Mouse (Mus musculus) G1E (cell line): Measurements from ENCODE around the gene Prdm16. TPM values are rescaled to one million over a fixed set of nuclear protein-coding genes. Genes with fewer than 3 reads are reported as not detected.
A peak's percentile ranks its signal among the peaks of the same experiment; 100 is the strongest.

Experiments
- ATAC-seq: 2 replicates; pipeline ENCODE4 v1.8.0; 2016; ENCODE audit warnings: mild to moderate bottlenecking; ENCODE audit not compliant: insufficient number of reproducible peaks, poor library complexity, low FRiP score, severe bottlenecking; ENCODE audit errors: extremely low read depth
- DNase-seq: peaks from one replicate; pipeline ENCODE4 v3.0.0; 2012; ENCODE audit warnings: low spot score
- H3K27me3 ChIP-seq: 2 replicates; pipeline ENCODE4 v1.6.1; 2012; ENCODE audit warnings: mild to moderate bottlenecking, low read length, inconsistent platforms; ENCODE audit not compliant: insufficient read depth
- H3K36me3 ChIP-seq: replicated peaks from 2 replicates; pipeline ENCODE3; 2012; ENCODE audit warnings: mild to moderate bottlenecking, inconsistent platforms
- H3K4me1 ChIP-seq: 2 replicates; pipeline ENCODE4 v1.6.1; 2012; ENCODE audit warnings: low read depth, low read length, inconsistent platforms, mixed read lengths; ENCODE audit not compliant: insufficient read depth
- H3K4me3 ChIP-seq: 2 replicates; pipeline ENCODE4 v1.5.1; 2012; ENCODE audit warnings: low read depth, mild to moderate bottlenecking, inconsistent platforms, low read length, moderate library complexity, mixed read lengths
- H3K9me3 ChIP-seq: replicated peaks from 2 replicates; pipeline ENCODE4 v1.6.1; 2012; ENCODE audit warnings: inconsistent platforms
- CTCF ChIP-seq: IDR thresholded peaks from 2 replicates; pipeline ENCODE4 v1.5.1; 2012; ENCODE audit warnings: low read depth, low read length, inconsistent platforms, mixed read lengths
- GATA1 ChIP-seq: IDR thresholded peaks from 2 replicates; pipeline ENCODE4 v1.6.1; 2012; ENCODE audit warnings: borderline replicate concordance, low read length, inconsistent platforms, mixed read lengths
- GATA2 ChIP-seq: IDR thresholded peaks from 2 replicates; pipeline ENCODE4 v1.6.1; 2012; ENCODE audit warnings: low read depth, low read length, inconsistent platforms, borderline replicate concordance
- POLR2AphosphoS5 ChIP-seq: IDR thresholded peaks from 2 replicates; pipeline ENCODE4 v1.6.1; 2012; ENCODE audit warnings: low read depth, low read length, inconsistent platforms; ENCODE audit not compliant: insufficient replicate concordance
- TAL1 ChIP-seq: conservative IDR thresholded peaks from 2 replicates; pipeline ENCODE4 v1.6.1; 2012; ENCODE audit warnings: low read depth, low read length, inconsistent platforms, mixed read lengths
- polyA plus RNA-seq: library from polyadenylated mRNA; stranded (reverse); fragments of >175 nt; gene quantifications from 2 replicates; pipeline ENCODE4 v1.2.3, GENCODE M21; 2012
- total RNA-seq, 2 experiments: library from RNA; stranded (forward) in 1 of 2; stranded (reverse) in 1 of 2; fragments of 200-1000 nt in 1 of 2; fragments of >200 nt in 1 of 2; fragmentation: Nextera tagmentation in 1 of 2; gene quantifications; 2 replicates each; pipeline ENCODE4 v1.2.3; 2014 to 2017

Gene Prdm16
- total and polyA plus RNA-seq, 3 experiments, result under 0.01 TPM; not detected in 2

DNA sequence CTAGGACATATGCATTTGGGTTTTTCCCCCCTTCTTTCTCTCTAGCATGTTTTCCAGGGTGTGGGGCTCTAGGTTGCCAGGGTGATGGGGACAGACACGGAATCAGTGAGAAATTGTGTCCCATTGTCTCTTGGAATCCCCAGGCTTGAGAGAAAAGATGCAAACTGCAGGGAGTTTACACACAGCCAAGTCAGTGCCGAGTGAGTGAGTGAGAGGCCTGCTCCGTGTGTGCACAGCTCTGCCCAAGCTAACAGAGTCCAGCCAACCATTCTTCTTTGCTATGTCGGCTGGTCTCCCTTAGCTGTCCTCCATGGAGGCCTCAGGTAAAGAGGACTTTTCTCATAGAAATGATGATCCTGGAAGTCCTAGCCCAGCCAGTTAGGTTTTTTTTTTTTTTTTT, 233.7 kb downstream of the Prdm16 start:
- H3K27me3 ChIP-seq, result no peaks in the 10 kb centered on the region
- DNase-seq (no peak), ATAC-seq (no peak)
- H3K4me3 ChIP-seq, result no peak overlapping the region
- no peaks in the 10 kb centered on the region for H3K36me3 ChIP-seq
- H3K9me3 ChIP-seq, result peaks cover 82% of the 10 kb centered on the region
- TF ChIP-seq CTCF, result no peak
- TF ChIP-seq GATA1, result no peak
- TF ChIP-seq POLR2AphosphoS5, result no peak
- no peak for TF ChIP-seq TAL1
- TF ChIP-seq GATA2, result no peak
- H3K4me1 ChIP-seq, result no peaks in the 10 kb centered on the region

DNA sequence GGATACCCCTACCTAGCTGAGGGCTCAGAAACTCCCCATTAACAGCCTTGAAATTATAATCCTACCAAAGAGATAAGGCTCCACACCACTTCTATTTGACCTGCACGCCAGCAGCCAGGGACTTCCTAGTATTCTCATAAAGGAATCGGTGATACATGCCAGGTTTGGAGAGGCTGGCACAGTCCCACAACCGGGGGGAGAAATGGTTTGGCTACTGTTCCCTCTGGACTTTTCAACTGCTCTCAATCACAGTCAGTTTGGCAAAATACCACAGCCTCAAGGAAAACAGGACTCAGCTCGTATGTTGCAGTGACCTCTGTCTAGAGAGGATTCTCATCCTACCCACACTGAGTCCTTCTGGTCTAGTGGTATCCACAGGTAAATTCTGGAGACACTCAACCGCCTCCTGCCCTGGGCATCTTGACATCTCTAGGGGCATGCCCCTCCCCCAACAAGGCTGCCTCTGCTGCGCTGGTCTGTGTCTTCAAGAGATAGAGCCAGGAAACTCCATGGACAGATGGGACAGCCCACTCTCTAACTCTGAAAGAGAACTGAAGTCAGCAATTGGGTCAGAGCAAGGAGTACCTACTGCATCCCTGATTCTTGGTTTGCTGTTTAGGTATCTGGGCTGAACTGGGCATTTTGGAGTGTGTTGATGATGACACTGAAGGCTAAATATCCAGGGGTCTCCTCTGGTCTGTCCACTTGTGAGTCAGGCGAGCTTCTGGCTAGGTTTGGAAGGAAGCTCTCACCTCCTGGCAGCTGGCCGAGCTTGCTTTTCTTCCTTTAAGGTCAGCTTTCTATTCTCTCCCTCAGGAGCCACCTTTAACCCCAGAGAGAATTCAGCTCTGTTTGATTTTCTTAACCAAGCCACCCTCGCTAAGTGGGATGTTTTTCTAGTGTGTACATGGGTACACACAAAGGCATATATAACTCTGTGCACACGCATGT, 234.4 kb downstream of the Prdm16 start:
- DNase-seq (no peak), ATAC-seq (no peak)
- no peaks in the 10 kb centered on the region for H3K36me3 ChIP-seq

DNA sequence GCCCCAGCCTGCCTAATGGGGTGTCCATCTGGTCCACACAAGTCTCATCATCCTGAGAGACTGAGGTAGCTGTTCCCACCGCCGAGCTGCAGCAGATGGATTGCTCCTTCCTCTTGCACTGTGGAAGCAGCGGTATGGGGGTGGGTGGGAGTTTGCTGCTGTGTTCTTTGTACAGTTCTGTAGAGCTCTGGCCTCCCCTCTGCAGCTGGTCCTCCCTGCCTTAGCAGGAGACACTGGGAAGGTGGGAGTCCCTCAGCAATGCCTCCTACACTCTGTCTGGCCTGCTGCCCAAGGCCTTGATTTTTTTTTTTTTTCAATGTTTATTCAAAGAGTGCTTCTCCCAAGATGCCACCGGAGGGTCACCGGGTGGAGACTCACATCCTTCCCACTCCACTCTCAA, 235.3 kb downstream of the Prdm16 start:
- Histone ChIP-seq H3K4me3 (no peak overlapping the region), H3K27me3 (no peaks in the 10 kb centered on the region), H3K9me3 (peaks cover 77% of the 10 kb centered on the region), H3K36me3 (no peaks in the 10 kb centered on the region), H3K4me1 (no peaks in the 10 kb centered on the region)
- DNase-seq (no peak), ATAC-seq (no peak)
- TF ChIP-seq GATA1 (no peak), TAL1 (no peak), POLR2AphosphoS5 (no peak), GATA2 (no peak), CTCF (no peak)

More for the DNA sequence above, 234.4 kb downstream of the Prdm16 start:
- Histone ChIP-seq H3K27me3 (no peaks in the 10 kb centered on the region), H3K9me3 (peaks cover 77% of the 10 kb centered on the region), H3K4me3 (no peak overlapping the region), H3K4me1 (no peaks in the 10 kb centered on the region)
- TF ChIP-seq GATA2 (no peak), CTCF (no peak), POLR2AphosphoS5 (no peak), TAL1 (no peak), GATA1 (no peak)

DNA sequence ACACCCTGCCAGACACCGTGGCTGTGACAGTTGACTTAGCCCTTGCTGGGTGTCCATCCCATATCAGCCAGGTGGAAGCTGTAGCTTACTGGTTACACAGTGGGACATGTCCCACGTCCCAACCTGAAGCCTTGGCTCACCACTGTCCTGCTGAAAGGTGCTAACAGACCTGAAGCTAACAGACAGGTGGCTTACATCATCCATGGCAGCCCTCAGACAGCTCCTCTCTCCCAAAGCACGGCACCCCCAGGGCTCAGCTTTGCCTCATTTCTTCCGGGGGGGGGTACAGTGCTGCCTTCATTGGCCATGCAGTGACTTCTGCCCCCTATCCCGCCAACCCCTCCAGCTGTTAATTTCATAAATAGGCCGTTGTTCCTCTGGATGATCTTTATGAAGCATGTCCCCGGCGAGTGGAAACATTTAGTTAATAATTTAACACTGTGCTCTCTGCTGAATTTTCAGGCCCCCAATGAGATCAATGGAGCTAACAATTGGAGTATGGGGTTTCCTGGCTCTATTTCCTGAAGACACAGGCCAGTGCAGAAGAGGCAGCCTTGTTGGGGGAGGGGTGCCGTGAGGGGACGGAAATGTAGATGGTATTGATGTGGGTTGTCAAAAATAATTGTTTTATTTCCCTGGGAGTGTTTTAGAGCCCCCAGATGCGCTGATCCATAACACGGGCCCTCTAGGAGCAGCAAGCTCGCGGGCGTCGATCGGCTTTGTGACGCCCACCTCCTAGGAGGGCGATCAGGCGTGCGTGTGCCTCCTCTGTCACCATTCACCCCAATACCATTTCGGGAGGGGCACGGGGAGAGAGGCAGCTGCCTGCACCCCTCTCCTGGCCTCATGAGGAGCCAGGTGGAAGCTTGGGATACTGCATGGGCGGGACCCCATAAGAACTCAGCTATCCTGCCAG, 236.2 kb downstream of the Prdm16 start:
- H3K9me3 ChIP-seq, result peaks cover 77% of the 10 kb centered on the region
- no peak for ATAC-seq
- no peaks in the 10 kb centered on the region for H3K27me3 ChIP-seq
- TF ChIP-seq TAL1 (no peak), GATA1 (no peak), GATA2 (no peak), POLR2AphosphoS5 (no peak), CTCF (no peak)
- no peaks in the 10 kb centered on the region for H3K36me3 ChIP-seq
- no peaks in the 10 kb centered on the region for H3K4me1 ChIP-seq
- DNase-seq, result no peak
- H3K4me3 ChIP-seq, result no peak overlapping the region

DNA sequence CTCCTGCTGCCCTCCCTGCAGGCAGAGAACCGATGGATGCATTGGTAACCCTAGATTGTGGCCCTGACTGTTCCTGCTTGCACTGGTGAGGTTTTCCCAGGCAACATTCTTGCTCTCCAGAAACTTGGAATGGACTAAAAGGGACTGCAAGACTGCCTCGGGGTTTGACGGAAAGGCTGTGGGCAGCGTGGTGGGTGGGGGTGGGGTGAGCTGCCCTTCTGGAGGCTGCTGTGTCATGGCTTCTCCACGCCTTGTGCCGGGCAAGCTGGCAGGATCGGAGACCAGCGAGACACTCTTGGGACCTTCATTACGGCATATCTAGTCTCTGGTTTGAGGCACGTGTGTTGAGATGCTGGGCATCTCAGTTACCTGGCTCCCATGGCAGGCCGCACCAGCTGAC, 237.0 kb downstream of the Prdm16 start:
- no peaks in the 10 kb centered on the region for H3K27me3 ChIP-seq
- ATAC-seq, result no peak
- H3K36me3 ChIP-seq, result no peaks in the 10 kb centered on the region
- TF ChIP-seq GATA2 (no peak), POLR2AphosphoS5 (no peak), GATA1 (no peak), CTCF (no peak), TAL1 (no peak)
- H3K9me3 ChIP-seq, result peaks cover 78% of the 10 kb centered on the region
- H3K4me3 ChIP-seq, result peak overlapping the region; percentile 15; the same call in 1 of the 2 replicates
- H3K4me1 ChIP-seq, result no peaks in the 10 kb centered on the region
- DNase-seq, result no peak

GRCm38 (mm10) chr4:154396652-154397301, 239.9 kb downstream of the Prdm16 start:
- H3K27me3 ChIP-seq, result no peaks in the 10 kb centered on the region
- ATAC-seq (no peak), DNase-seq (no peak)
- no peak overlapping the region; the same call in 1 of the 2 replicates for H3K4me3 ChIP-seq
- H3K36me3 ChIP-seq, result no peaks in the 10 kb centered on the region
- no peak for TF ChIP-seq POLR2AphosphoS5
- TF ChIP-seq GATA2, result no peak
- TF ChIP-seq GATA1, result no peak
- no peak for TF ChIP-seq TAL1
- no peak for TF ChIP-seq CTCF
- no peaks in the 10 kb centered on the region for H3K4me1 ChIP-seq
- peaks cover 86% of the 10 kb centered on the region for H3K9me3 ChIP-seq
